Mouse (Mus musculus) heart, adult 2 months (tissue): ENCODE data around the gene Frmpd4.

Experiments used
- CTCF ChIP-seq: fragments of 200-600 bp; IDR thresholded peaks from 2 replicates; pipeline ENCODE4 v1.8.1; 2022; ENCODE audit warnings: antibody characterized with exemption, mild to moderate bottlenecking, moderate library complexity
- POLR2A ChIP-seq: fragments of 200-500 bp; IDR thresholded peaks from 2 replicates; pipeline ENCODE4 v1.6.1; 2011; ENCODE audit warnings: mild to moderate bottlenecking, low read depth, low read length, control low read depth; ENCODE audit not compliant: insufficient read depth

DNA sequence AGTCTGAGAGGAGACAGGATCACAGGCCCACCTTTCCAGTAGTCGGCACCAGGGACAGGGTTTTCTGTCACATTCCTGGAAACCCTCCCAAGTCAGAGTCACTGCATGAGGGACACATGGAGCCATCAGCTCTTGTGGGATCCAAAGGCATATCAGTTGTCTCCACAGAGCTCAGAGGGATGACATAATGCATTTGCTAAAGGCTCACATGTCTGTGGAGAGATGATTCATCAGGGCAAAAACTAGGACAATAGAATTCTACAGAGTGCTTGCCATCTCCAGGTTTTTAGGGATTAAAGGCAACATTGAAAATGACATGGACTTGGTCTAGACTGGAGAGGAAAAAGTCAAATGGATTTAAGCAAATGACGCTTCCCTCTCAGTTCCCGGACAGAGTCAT is 284.5 kb downstream of the Frmpd4 start:
- TF ChIP-seq CTCF (no peak), POLR2A (no peak)
